Mouse (Mus musculus) MEL (cell line): ENCODE data around the gene Ext2. TPM values are rescaled to one million over a fixed set of nuclear protein-coding genes. Genes with fewer than 3 reads are reported as not detected.

Source experiments
- DNase-seq: peaks from one replicate; pipeline ENCODE4 v3.0.0; 2011; ENCODE audit warnings: low read depth, low spot score
- H3K27ac ChIP-seq: 2 replicates; pipeline ENCODE4 v1.5.1; 2012; ENCODE audit warnings: low read depth, mild to moderate bottlenecking, control low read depth, low read length, moderate library complexity; ENCODE audit not compliant: control insufficient read depth
- H3K27me3 ChIP-seq, 2 experiments: fragments of 150-350 bp in 1 of 2; sonication (generic) in 1 of 2; 2 replicates each; pipeline ENCODE4 v1.6.1; 2012; ENCODE audit warnings: low read length in 2 of 2, mild to moderate bottlenecking in 2 of 2, improper control_type of control experiment in 1 of 2, moderate library complexity in 1 of 2; ENCODE audit not compliant: insufficient read depth in 2 of 2, control insufficient read depth in 1 of 2
- H3K36me3 ChIP-seq, 2 experiments: 2 replicates each; pipeline ENCODE4 v1.6.1; 2012 to 2014; ENCODE audit warnings: low read length in 2 of 2, improper control_type of control experiment in 1 of 2, inconsistent platforms in 1 of 2, mild to moderate bottlenecking in 1 of 2; ENCODE audit not compliant: insufficient read depth in 2 of 2, control insufficient read depth in 1 of 2
- H3K4me1 ChIP-seq, 2 experiments: fragments of 150-350 bp in 1 of 2; sonication (generic) in 1 of 2; 2 replicates each; pipeline ENCODE4 v1.6.1; 2012; ENCODE audit warnings: low read length in 2 of 2, improper control_type of control experiment in 1 of 2, mild to moderate bottlenecking in 1 of 2; ENCODE audit not compliant: insufficient read depth in 2 of 2, control insufficient read depth in 1 of 2
- H3K4me3 ChIP-seq, 2 experiments: fragments of 150-350 bp in 1 of 2; sonication (generic) in 1 of 2; 2 replicates each; pipeline ENCODE4 v1.5.1; 2012; ENCODE audit warnings: low read depth in 2 of 2, low read length in 2 of 2, mild to moderate bottlenecking in 2 of 2, moderate library complexity in 2 of 2, control low read depth in 1 of 2, improper control_type of control experiment in 1 of 2; ENCODE audit not compliant: control insufficient read depth in 1 of 2, insufficient read depth in 1 of 2
- H3K79me2 ChIP-seq: 2 replicates; pipeline ENCODE4 v1.6.1; 2012; ENCODE audit warnings: mild to moderate bottlenecking, low read length, moderate library complexity; ENCODE audit not compliant: control insufficient read depth, poor library complexity, insufficient read depth
- H3K9ac ChIP-seq: 2 replicates; pipeline ENCODE4 v1.6.1; 2012; ENCODE audit warnings: low read depth, mild to moderate bottlenecking, control low read depth, low read length, moderate library complexity; ENCODE audit not compliant: control insufficient read depth, poor library complexity, severe bottlenecking
- H3K9me3 ChIP-seq: fragments of 150-350 bp; sonication (generic); replicated peaks from 2 replicates; pipeline ENCODE4 v1.6.1; 2012; ENCODE audit warnings: mild to moderate bottlenecking, low read length, improper control_type of control experiment, moderate library complexity; ENCODE audit not compliant: insufficient read depth
- BHLHE40 ChIP-seq: IDR thresholded peaks from 2 replicates; pipeline ENCODE4 v1.6.1; 2012; ENCODE audit warnings: low read depth, mild to moderate bottlenecking, inconsistent platforms, low read length, improper control_type of control experiment, borderline replicate concordance
- CHD1 ChIP-seq: IDR thresholded peaks from 2 replicates; pipeline ENCODE4 v1.6.1; 2012; ENCODE audit warnings: low read depth, mild to moderate bottlenecking, inconsistent platforms, low read length, improper control_type of control experiment
- CHD2 ChIP-seq: IDR thresholded peaks from 2 replicates; pipeline ENCODE4 v1.6.1; 2011; ENCODE audit warnings: low read length, improper control_type of control experiment
- CTCF ChIP-seq, 3 experiments: IDR thresholded peaks in 2 of 3; conservative IDR thresholded peaks in 1 of 3; 2 replicates each; pipeline ENCODE4 v1.5.1; 2011 to 2012; ENCODE audit warnings: low read length in 3 of 3, low read depth in 2 of 3, mild to moderate bottlenecking in 2 of 3, improper control_type of control experiment in 1 of 3, inconsistent platforms in 1 of 3, mixed read lengths in 1 of 3, moderate library complexity in 1 of 3; ENCODE audit not compliant: control insufficient read depth in 1 of 3, insufficient read depth in 1 of 3, poor library complexity in 1 of 3, severe bottlenecking in 1 of 3
- E2F4 ChIP-seq: IDR thresholded peaks from 2 replicates; pipeline ENCODE4 v1.6.1; 2011; ENCODE audit warnings: low read depth, low read length, improper control_type of control experiment, borderline replicate concordance
- ELF1 ChIP-seq: IDR thresholded peaks from 2 replicates; pipeline ENCODE4 v1.6.1; 2014; ENCODE audit warnings: low read depth, mild to moderate bottlenecking, inconsistent platforms, low read length, improper control_type of control experiment, moderate library complexity
- GABPA ChIP-seq: IDR thresholded peaks from 2 replicates; pipeline ENCODE4 v1.6.1; 2012; ENCODE audit warnings: low read depth, mild to moderate bottlenecking, inconsistent platforms, low read length, improper control_type of control experiment, moderate library complexity
- GATA1 ChIP-seq: IDR thresholded peaks from 2 replicates; pipeline ENCODE4 v1.6.1; 2011; ENCODE audit warnings: low read depth, low read length, improper control_type of control experiment
- HCFC1 ChIP-seq: IDR thresholded peaks from 2 replicates; pipeline ENCODE4 v1.6.1; 2012; ENCODE audit warnings: low read depth, mild to moderate bottlenecking, inconsistent platforms, low read length, improper control_type of control experiment, moderate library complexity
- JUND ChIP-seq: IDR thresholded peaks from 2 replicates; pipeline ENCODE4 v1.6.1; 2011; ENCODE audit warnings: low read depth, mild to moderate bottlenecking, improper control_type of control experiment, low read length
- MAFK ChIP-seq: IDR thresholded peaks from 2 replicates; pipeline ENCODE4 v1.6.1; 2011; ENCODE audit warnings: low read depth, mild to moderate bottlenecking, low read length, improper control_type of control experiment, borderline replicate concordance
- MAX ChIP-seq: IDR thresholded peaks from 2 replicates; pipeline ENCODE4 v1.6.1; 2011; ENCODE audit warnings: low read length, improper control_type of control experiment
- MAZ ChIP-seq: IDR thresholded peaks from 2 replicates; pipeline ENCODE4 v1.6.1; 2012; ENCODE audit warnings: low read depth, mild to moderate bottlenecking, inconsistent platforms, low read length, improper control_type of control experiment
- MEF2A ChIP-seq: IDR thresholded peaks from 2 replicates; pipeline ENCODE4 v1.6.1; 2014; ENCODE audit warnings: low read depth, mild to moderate bottlenecking, inconsistent platforms, low read length, improper control_type of control experiment; ENCODE audit not compliant: poor library complexity, insufficient replicate concordance, severe bottlenecking; ENCODE audit errors: extremely low read depth
- MYB ChIP-seq: IDR thresholded peaks from 2 replicates; pipeline ENCODE4 v1.6.1; 2011; ENCODE audit warnings: mild to moderate bottlenecking, low read depth, low read length, improper control_type of control experiment
- MYC ChIP-seq: IDR thresholded peaks from 2 replicates; pipeline ENCODE4 v1.6.1; 2011; ENCODE audit warnings: low read depth, mild to moderate bottlenecking, low read length, improper control_type of control experiment, moderate library complexity
- NELFE ChIP-seq: IDR thresholded peaks from 2 replicates; pipeline ENCODE4 v1.6.1; 2011; ENCODE audit warnings: low read depth, low read length, improper control_type of control experiment
- POLR2A ChIP-seq, 2 experiments: IDR thresholded peaks; 2 replicates each; pipeline ENCODE4 v1.6.1; 2011 to 2012; ENCODE audit warnings: low read length in 2 of 2, mild to moderate bottlenecking in 2 of 2, control low read depth in 1 of 2, improper control_type of control experiment in 1 of 2, low read depth in 1 of 2, moderate library complexity in 1 of 2; ENCODE audit not compliant: control insufficient read depth in 1 of 2, insufficient read depth in 1 of 2, poor library complexity in 1 of 2
- POLR2AphosphoS2 ChIP-seq: IDR thresholded peaks from 2 replicates; pipeline ENCODE4 v1.6.1; 2011; ENCODE audit warnings: low read length, improper control_type of control experiment
- POLR2AphosphoS5 ChIP-seq: IDR thresholded peaks from 2 replicates; pipeline ENCODE4 v1.6.1; 2012; ENCODE audit warnings: low read depth, borderline replicate concordance, mild to moderate bottlenecking, inconsistent platforms, low read length, moderate library complexity, mixed read lengths
- RAD21 ChIP-seq: IDR thresholded peaks from 2 replicates; pipeline ENCODE4 v1.6.1; 2011; ENCODE audit warnings: mild to moderate bottlenecking, low read depth, low read length, improper control_type of control experiment
- RCOR1 ChIP-seq: IDR thresholded peaks from 2 replicates; pipeline ENCODE4 v1.6.1; 2012; ENCODE audit warnings: low read depth, mild to moderate bottlenecking, inconsistent platforms, low read length, improper control_type of control experiment
- SIN3A ChIP-seq: IDR thresholded peaks from 2 replicates; pipeline ENCODE4 v1.6.1; 2012; ENCODE audit warnings: low read length, improper control_type of control experiment, inconsistent platforms
- SMC3 ChIP-seq: IDR thresholded peaks from 2 replicates; pipeline ENCODE4 v1.6.1; 2011; ENCODE audit warnings: low read depth, low read length, improper control_type of control experiment
- TAL1 ChIP-seq: IDR thresholded peaks from 2 replicates; pipeline ENCODE4 v1.6.1; 2012; ENCODE audit warnings: mild to moderate bottlenecking, inconsistent platforms, low read length, moderate library complexity, mixed read lengths
- TBP ChIP-seq: IDR thresholded peaks from 2 replicates; pipeline ENCODE4 v1.8.0; 2011; ENCODE audit warnings: low read depth, low read length, improper control_type of control experiment
- TCF12 ChIP-seq: IDR thresholded peaks from 2 replicates; pipeline ENCODE4 v1.6.1; 2014; ENCODE audit warnings: low read depth, mild to moderate bottlenecking, inconsistent platforms, low read length, improper control_type of control experiment, moderate library complexity
- UBTF ChIP-seq: IDR thresholded peaks from 2 replicates; pipeline ENCODE4 v1.6.1; 2012; ENCODE audit warnings: low read depth, mild to moderate bottlenecking, inconsistent platforms, low read length, improper control_type of control experiment, moderate library complexity, borderline replicate concordance; ENCODE audit not compliant: insufficient read depth
- ZC3H11A ChIP-seq: IDR thresholded peaks from 2 replicates; pipeline ENCODE4 v1.6.1; 2012; ENCODE audit warnings: low read depth, mild to moderate bottlenecking, inconsistent platforms, low read length, improper control_type of control experiment
- ZKSCAN1 ChIP-seq: IDR thresholded peaks from 2 replicates; pipeline ENCODE4 v1.6.1; 2012; ENCODE audit warnings: low read depth, mild to moderate bottlenecking, inconsistent platforms, low read length, improper control_type of control experiment, moderate library complexity
- ZMIZ1 ChIP-seq: IDR thresholded peaks from 2 replicates; pipeline ENCODE4 v1.6.1; 2012; ENCODE audit warnings: low read depth, mild to moderate bottlenecking, inconsistent platforms, low read length, improper control_type of control experiment, moderate library complexity
- ZNF384 ChIP-seq: IDR thresholded peaks from 2 replicates; pipeline ENCODE4 v1.6.1; 2012; ENCODE audit warnings: low read depth, mild to moderate bottlenecking, inconsistent platforms, low read length, improper control_type of control experiment
- polyA plus RNA-seq, 2 experiments: library from polyadenylated mRNA; stranded (reverse) in 1 of 2; unstranded in 1 of 2; fragments of >175 nt in 1 of 2; fragments of >200 nt in 1 of 2; gene quantifications; 2 replicates each; pipeline versions ENCODE4 v1.2.1 to v1.2.4; 2012; ENCODE audit warnings: low replicate concordance in 2 of 2, low read depth in 1 of 2; ENCODE audit not compliant: insufficient read length in 2 of 2, insufficient read depth in 1 of 2, missing spikeins in 1 of 2
- total RNA-seq: library from RNA; depleted of rRNA; stranded (reverse); fragments of 300-350 nt; gene quantifications from 2 replicates; pipeline ENCODE4 v1.2.3, GENCODE M21; 2012

The Ext2 gene
- total and polyA plus RNA-seq, 3 experiments: 33.7 to 66.8 TPM; not detected in 1

DNA sequence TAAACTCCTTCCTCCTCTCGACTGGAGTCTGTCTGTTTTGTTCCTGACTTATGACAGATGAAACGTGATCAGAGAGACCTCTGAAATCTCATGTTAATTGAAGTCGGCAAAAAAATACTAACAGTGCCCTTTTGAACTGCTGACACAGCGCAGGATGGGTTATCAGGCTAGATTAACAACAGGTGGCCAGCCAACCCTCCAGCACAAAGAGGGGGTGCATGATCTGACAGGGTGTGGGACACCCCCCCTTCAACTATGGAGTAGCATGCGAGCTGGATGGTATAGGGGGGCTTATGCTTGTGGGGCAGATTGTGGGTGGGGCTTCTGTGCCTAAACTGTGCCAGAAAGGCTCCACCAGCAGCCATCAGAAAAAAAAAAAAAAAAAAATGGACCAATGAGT, 141.0 kb downstream of the Ext2 start:
- Histone ChIP-seq H3K4me1 (no peaks in the 10 kb centered on the region), H3K9me3 (no peaks in the 10 kb centered on the region), H3K4me3 (no peak overlapping the region), H3K79me2 (no peaks in the 10 kb centered on the region), H3K36me3 (no peaks in the 10 kb centered on the region)
- no peak for TF ChIP-seq BHLHE40
- TF ChIP-seq MEF2A: no peak
- TF ChIP-seq TCF12: no peak
- TF ChIP-seq HCFC1: no peak
- no peak for TF ChIP-seq MYB
- TF ChIP-seq GATA1: no peak
- no peak for TF ChIP-seq CTCF (IDR thresholded peaks at IDR 0.05 in 2 of 3, conservative IDR thresholded peaks at IDR 0.05 in 1 of 3; ENCODE audit: control insufficient read depth in 1 of 3, insufficient read depth in 1 of 3, low read depth in 2 of 3, low read length in 3 of 3, poor library complexity in 1 of 3, severe bottlenecking in 1 of 3)
- TF ChIP-seq SMC3: no peak
- TF ChIP-seq RAD21: no peak
- no peak for TF ChIP-seq MYC
- no peak for TF ChIP-seq ELF1
- TF ChIP-seq ZC3H11A: no peak
- no peak for TF ChIP-seq POLR2A (IDR thresholded peaks at IDR 0.05; ENCODE audit: control insufficient read depth in 1 of 2, insufficient read depth in 1 of 2, low read depth in 1 of 2, low read length in 2 of 2, poor library complexity in 1 of 2)
- no peak for TF ChIP-seq TAL1
- TF ChIP-seq ZMIZ1: no peak
- no peak for TF ChIP-seq POLR2AphosphoS2
- no peak for TF ChIP-seq ZKSCAN1
- TF ChIP-seq POLR2AphosphoS5: no peak
- TF ChIP-seq NELFE: no peak
- TF ChIP-seq GABPA: no peak
- TF ChIP-seq, all 39 proteins: peak for 0
- no peak for DNase-seq
- Histone ChIP-seq H3K27me3 (peaks cover 0 to 3% of the 10 kb centered on the region in 2 experiments; a peak in 2 of 4 replicates), H3K27ac (no peak overlapping the region), H3K9ac (no peak overlapping the region)

DNA sequence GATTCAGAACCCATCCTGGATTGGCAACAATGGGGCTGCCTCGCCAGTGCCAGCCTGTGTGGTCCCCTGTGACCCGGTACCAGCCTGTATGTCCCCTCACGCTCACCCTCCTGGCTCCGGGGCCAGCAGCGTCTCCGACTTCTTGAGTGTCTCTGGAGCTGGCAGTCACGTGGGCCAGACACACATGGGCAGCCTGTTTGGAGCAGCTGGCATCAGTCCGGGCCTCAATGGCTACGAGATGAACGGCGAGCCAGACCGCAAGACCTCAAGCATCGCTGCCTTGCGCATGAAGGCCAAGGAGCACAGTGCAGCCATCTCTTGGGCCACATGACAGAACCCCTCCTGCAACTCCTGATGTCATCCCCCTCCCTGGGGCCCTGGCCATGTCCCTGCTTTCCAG, 145.1 kb downstream of the Ext2 start:
- Histone ChIP-seq H3K9me3 (no peaks in the 10 kb centered on the region), H3K9ac (no peak overlapping the region), H3K27ac (no peak overlapping the region), H3K4me3 (no peak overlapping the region), H3K79me2 (no peaks in the 10 kb centered on the region), H3K27me3 (peaks cover 0 to 3% of the 10 kb centered on the region in 2 experiments; a peak in 3 of 4 replicates), H3K36me3 (no peaks in the 10 kb centered on the region), H3K4me1 (no peaks in the 10 kb centered on the region)
- DNase-seq: no peak
- no peak for TF ChIP-seq E2F4
- no peak for TF ChIP-seq CHD2
- no peak for TF ChIP-seq BHLHE40
- no peak for TF ChIP-seq POLR2A (IDR thresholded peaks at IDR 0.05; ENCODE audit: control insufficient read depth in 1 of 2, insufficient read depth in 1 of 2, low read depth in 1 of 2, low read length in 2 of 2, poor library complexity in 1 of 2)
- TF ChIP-seq RCOR1: no peak
- no peak for TF ChIP-seq SIN3A
- TF ChIP-seq TBP: no peak
- no peak for TF ChIP-seq POLR2AphosphoS5
- no peak for TF ChIP-seq UBTF
- no peak for TF ChIP-seq ZNF384
- TF ChIP-seq JUND: no peak
- no peak for TF ChIP-seq MAZ
- TF ChIP-seq MAFK: no peak
- no peak for TF ChIP-seq GATA1
- TF ChIP-seq SMC3: no peak
- no peak for TF ChIP-seq MAX
- TF ChIP-seq ZC3H11A: no peak
- no peak for TF ChIP-seq CHD1
